Mouse (Mus musculus): ENCODE data around the gene Plxnc1. TPM values are rescaled to one million over a fixed set of nuclear protein-coding genes. Genes with fewer than 3 reads are reported as not detected.

The Plxnc1 gene
- total RNA-seq, 2 experiments from 2014 or later = 46.2 to 49.9 TPM

DNA sequence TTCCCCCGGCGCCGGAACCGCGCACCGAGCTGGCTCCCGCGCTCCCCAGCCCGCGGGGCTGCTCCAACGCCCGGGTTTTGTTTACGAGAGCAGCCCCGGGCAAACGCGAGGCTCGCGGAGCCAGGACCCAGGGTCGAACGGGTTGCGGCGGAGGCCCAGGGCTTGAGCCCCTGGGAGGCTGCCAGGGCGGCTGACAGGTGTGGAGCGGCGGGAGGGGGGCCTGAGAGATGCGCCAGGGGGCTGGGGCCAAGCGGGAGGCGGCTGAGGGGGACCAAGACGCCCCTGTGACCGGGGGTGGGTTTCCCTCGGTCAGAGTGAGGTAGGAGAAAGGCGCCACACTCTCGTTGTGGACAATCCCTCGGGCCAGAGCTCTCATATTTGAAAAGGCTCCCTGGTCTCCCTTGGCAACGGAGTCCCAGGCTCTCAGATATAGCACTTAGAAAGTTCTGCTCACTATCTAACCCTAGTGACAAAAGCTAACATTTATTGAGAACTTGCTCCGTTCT, 624 bp upstream of the Plxnc1 start:
- TF ChIP-seq CTCF (IDR thresholded peaks at IDR 0.05) = no peak
- intact Hi-C loops (cut with DNase I) = loop anchor here (1.0 to 10.0 kb wide), 3 partner anchors 322 to 730 kb away; no protein-coding TSS in a partner anchor
- DNase-seq (ENCODE audit: extremely low spot score in 1 of 2, low spot score in 2 of 2) = no peak
- Histone ChIP-seq H3K4me3 (peak overlapping the region; percentile 70), H3K27ac (peak overlapping the region; percentile 89)

DNA sequence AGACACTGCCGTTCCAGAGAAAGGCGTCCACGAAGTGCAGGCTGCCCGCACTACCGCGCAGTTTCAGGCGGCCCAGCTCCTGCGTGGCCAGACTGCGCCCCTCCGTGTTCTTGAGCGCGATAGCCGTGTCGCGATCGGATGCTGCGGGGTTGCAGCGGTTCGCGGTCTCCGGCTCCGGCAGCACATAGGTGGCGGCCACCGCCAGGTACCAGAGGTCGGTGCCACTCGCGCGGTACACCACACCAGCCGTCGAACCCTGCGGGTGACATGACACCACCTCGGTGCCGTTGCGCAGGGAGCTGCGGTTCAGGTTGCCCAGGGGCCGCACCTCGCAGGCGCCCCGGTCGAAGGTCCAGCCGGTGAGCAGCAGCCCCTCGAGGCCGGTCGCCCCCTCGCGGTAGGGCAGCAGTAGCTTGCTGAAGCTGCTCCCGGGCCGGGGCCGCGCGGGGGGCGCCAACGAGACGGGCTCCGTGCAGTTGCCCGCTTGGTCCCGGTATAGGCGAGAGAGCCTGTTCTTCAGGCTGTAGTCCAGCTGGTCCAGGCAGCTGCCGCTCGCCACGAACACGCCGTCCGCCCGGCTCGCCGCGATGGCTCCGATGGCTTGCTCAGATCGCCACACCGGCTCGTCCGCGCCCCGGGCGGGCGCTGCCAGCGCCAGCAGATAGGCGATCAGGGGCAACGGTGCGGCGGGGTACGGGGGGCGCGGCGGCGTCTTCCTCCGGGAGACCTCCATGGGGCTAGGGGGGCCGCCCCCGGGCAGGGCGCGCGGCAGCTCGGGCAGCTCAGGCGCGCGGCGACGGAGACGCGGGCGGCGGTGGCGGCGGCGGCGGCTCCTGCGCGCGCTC, 567 bp downstream of the Plxnc1 start:
- DNase-seq (ENCODE audit: extremely low spot score in 1 of 2, low spot score in 2 of 2) = peak; percentile 77 to 79
- H3K27ac ChIP-seq = peak overlapping the region; percentile 91
- intact Hi-C loops (cut with DNase I) = loop anchor here (1.0 to 10.0 kb wide), 6 partner anchors 39 to 729 kb away; partner anchors contain the start of gene Cep83
- TF ChIP-seq CTCF (IDR thresholded peaks at IDR 0.05) = peak; percentile 61
- H3K4me3 ChIP-seq = peak overlapping the region; percentile 70

DNA sequence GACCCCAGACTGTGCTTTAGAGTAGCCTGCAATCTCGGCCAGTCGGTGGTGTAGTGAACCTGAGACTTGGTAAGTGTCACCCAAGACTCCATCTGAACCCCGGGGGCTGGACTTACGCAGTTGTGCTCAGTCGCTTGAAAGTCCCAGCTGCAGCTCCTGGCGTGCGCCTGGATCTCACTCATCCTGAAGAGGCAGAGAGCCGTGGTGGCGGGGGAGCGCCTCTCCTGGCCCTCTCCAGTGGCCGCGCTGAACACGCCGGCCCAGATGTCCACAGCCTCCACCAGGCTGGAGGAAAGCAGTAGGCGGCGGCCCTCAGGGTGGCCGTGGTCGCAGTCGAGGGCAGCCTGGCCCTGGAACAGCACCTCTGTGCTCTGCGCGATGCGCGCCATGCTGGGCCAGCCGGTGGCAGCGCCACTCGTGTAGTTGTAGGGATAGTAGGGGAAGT, 1.2 kb downstream of the Plxnc1 start:
- DNase-seq (ENCODE audit: extremely low spot score in 1 of 2, low spot score in 2 of 2) = peak in 1 of 2 experiments; percentile 52
- intact Hi-C loops (cut with DNase I) = loop anchor here (5.0 to 10.0 kb wide), 4 partner anchors 116 to 729 kb away; no protein-coding TSS in a partner anchor
- no peak for TF ChIP-seq CTCF (IDR thresholded peaks at IDR 0.05)
- Histone ChIP-seq H3K4me3 (peak overlapping the region; percentile 70), H3K27ac (peak overlapping the region; percentile 91)

DNA sequence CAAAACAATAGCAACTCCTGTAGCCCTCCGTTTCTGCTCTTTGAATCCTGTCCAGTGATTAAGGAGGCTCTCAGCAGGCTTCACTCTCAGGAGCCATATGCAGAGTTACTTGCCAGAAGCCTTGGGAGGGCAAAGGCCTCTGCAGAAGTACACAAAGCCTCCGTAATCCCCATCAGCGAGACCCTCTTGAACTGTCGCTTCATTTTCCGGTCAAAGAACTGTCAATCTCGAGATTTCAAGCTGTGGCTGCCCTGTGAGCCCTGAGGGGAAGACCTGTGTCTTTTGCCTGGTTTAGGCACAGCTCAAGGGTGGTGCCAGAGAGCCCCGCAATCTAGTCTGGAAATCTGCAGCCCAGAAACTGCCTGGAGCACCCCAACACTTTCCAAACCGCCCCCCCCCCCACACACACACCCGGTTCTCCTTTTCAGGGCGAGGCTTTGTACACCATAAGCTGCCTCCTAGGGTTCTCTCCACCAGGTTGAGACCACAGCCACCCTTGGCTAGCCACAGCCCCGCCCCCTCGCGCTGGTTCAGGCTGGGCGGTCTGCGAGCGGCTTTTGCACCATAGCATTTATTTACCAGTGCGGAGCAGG, 2.1 kb downstream of the Plxnc1 start:
- H3K27ac ChIP-seq = 0 out of 2 replicates have a peak overlapping the region, but pooled peaks have one; percentile 15
- intact Hi-C loops (cut with DNase I) = loop anchor here (5.0 to 10.0 kb wide), 4 partner anchors 115 to 728 kb away; no protein-coding TSS in a partner anchor
- no peak for TF ChIP-seq CTCF (IDR thresholded peaks at IDR 0.05)
- DNase-seq (ENCODE audit: extremely low spot score in 1 of 2, low spot score in 2 of 2) = no peak
- H3K4me3 ChIP-seq = peak overlapping the region; percentile 70

DNA sequence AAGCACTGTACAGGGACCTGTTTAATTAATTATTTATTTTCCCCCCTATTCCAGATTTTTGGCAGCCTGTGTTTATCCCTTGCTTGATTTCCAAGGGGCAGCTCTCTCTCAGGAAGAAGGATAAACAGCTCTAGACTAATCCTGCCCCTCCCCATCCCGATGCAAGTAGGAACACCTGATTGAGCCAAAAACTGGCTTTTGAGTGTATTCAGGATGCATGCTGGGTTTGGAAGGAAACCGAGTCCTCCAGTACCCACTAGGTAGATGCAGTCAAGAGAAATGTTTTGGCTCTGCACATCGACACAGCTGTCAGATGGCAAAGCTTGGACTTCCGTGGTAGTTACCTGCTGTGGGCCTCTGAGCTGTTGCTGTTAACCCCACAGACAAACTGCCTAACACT, 3.1 kb downstream of the Plxnc1 start:
- peak overlapping the region; percentile 70 for H3K4me3 ChIP-seq
- no peak for TF ChIP-seq CTCF (IDR thresholded peaks at IDR 0.05)
- H3K27ac ChIP-seq = no peak overlapping the region
- intact Hi-C loops (cut with DNase I) = loop anchor here (5.0 to 10.0 kb wide), 4 partner anchors 114 to 727 kb away; no protein-coding TSS in a partner anchor
- no peak for DNase-seq (ENCODE audit: extremely low spot score in 1 of 2, low spot score in 2 of 2)

DNA sequence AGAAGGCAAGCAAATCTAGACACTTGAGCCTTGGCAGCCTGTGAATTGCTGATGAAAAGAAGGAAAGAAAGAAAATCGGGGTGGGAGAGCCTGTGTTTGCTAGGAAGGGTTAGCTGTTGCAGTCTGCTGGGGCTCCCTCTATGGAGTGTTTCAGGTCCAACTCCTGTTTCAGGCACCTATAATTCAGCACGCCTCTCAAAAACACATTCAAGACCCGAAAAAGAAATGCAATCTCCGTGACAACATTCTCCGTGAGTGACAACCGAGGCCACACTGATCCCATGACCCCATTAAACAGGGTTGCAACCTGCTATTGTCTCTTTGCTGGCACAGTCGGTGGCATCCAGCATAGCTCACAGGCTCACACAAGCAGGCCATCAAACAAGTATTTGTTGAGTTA, 3.8 kb downstream of the Plxnc1 start:
- Histone ChIP-seq H3K4me3 (no peak overlapping the region; the same call in 1 of the 2 replicates), H3K27ac (no peak overlapping the region)
- peak; percentile 33 for TF ChIP-seq CTCF (IDR thresholded peaks at IDR 0.05)
- intact Hi-C loops (cut with DNase I) = loop anchor here (5.0 to 10.0 kb wide), 4 partner anchors 113 to 726 kb away; no protein-coding TSS in a partner anchor
- DNase-seq (ENCODE audit: extremely low spot score in 1 of 2, low spot score in 2 of 2) = no peak

DNA sequence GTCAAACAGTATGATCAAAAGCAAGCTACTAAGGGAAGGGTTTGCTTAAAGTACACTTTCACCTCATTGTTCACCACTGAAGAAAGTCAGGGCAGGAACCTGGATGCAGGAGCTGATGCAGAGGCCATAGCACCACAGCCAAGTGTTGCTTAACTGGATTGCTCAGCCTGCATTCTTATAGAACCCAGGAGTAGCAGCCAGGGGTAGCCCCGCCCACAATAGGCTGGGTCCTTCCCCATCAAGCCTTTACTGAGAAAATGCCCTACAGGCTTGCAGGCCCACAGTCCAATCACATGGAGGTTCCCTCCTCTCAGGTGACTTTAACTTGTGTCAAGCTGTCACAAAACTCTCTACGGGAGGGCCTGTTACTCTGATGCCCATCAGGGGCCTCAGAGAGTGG, 4.6 kb downstream of the Plxnc1 start:
- no peak overlapping the region for H3K27ac ChIP-seq
- no peak for DNase-seq (ENCODE audit: extremely low spot score in 1 of 2, low spot score in 2 of 2)
- intact Hi-C loops (cut with DNase I) = loop anchor here (5.0 to 10.0 kb wide), 4 partner anchors 113 to 725 kb away; no protein-coding TSS in a partner anchor
- H3K4me3 ChIP-seq = no peak overlapping the region
- no peak for TF ChIP-seq CTCF (IDR thresholded peaks at IDR 0.05)

DNA sequence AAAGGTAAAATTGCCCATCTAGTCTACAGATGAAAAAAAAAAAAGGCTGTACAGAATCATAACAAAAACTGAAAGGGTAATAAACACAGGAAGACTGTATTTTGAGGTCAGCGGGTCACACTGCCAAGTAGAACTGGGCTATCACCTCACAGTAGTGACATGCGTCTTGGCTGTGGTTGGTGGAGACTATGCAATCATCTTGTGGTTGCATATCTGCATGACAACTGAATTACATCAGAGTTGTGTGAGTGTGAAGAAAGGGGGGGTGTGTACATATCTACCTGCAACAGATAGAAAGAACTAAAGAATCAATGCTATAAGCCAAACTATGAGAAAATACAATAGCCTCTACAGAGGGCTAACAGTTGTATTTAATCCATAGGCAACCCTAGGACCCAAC, 5.7 kb downstream of the Plxnc1 start:
- TF ChIP-seq CTCF (IDR thresholded peaks at IDR 0.05) = no peak
- DNase-seq (ENCODE audit: extremely low spot score in 1 of 2, low spot score in 2 of 2) = no peak
- Histone ChIP-seq H3K4me3 (no peak overlapping the region), H3K27ac (no peak overlapping the region)
- intact Hi-C loops (cut with DNase I) = no loop called here

DNA sequence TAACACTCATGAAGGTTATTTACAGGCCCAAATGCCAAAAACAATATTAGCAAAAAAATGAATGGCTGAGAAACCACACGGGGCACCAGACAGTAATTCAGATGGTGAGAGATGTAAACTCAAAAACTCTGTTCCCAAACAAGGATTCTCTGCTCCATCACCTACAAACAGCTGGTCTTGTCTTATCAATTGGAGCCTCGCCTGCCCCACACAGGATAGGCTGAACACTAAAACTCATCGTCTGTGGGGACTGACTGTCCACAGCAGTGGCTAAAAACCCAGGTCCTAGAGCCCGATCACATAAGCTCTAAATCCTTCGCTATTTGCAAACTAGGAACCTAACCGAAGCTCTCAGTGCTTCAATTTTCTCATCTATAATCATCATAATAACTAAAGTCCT, 6.3 kb downstream of the Plxnc1 start:
- intact Hi-C loops (cut with DNase I) = no loop called here
- TF ChIP-seq CTCF (IDR thresholded peaks at IDR 0.05) = no peak
- Histone ChIP-seq H3K4me3 (no peak overlapping the region), H3K27ac (no peak overlapping the region)
- DNase-seq (ENCODE audit: extremely low spot score in 1 of 2, low spot score in 2 of 2) = no peak

DNA sequence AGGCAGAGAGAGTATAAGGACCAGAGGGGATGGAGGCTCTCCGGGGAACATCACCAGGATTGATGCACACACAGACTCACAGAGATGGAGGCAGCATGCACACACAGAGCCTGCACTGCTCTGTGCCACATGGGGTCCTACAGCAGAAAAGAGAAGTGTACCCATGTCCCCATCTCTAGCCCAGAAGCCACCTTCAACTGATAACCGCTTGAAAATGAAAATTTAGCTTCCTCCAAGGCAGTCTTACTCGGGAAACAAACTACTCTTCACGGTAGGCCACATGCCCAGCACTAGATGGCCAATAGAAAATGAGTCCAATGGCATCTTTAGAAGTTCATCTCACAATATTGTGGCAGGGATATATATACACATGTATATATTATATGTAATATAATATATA, 9.4 kb downstream of the Plxnc1 start:
- Histone ChIP-seq H3K4me3 (no peak overlapping the region), H3K27ac (no peak overlapping the region)
- no peak for DNase-seq (ENCODE audit: extremely low spot score in 1 of 2, low spot score in 2 of 2)
- no peak for TF ChIP-seq CTCF (IDR thresholded peaks at IDR 0.05)
- intact Hi-C loops (cut with DNase I) = no loop called here

DNA sequence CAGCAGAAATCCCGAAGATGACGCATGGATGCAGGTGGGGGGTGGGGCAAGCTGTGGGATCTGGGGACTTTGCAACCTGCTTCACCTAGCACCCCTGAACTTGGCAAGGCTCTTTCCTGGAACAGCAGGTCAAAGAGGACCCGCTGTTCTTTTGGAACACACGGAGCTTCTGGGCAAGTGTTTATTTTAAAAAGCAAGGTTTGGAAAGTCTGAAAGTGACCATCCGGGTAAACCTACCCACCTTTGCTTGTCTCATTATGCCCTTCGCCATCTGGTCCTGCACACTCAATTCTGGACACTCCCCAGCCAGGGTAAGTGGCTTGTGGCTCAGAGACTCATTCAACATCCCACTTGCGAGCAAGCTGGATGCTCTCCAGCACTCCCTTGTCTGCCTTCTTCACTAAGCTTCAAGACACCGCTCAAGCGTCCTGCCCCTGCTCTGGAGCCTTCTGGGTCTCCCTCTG, 10.5 kb downstream of the Plxnc1 start:
- intact Hi-C loops (cut with DNase I) = no loop called here
- H3K27ac ChIP-seq = no peak overlapping the region

More for the DNA sequence above, 10.5 kb downstream of the Plxnc1 start:
- TF ChIP-seq CTCF (IDR thresholded peaks at IDR 0.05) = no peak
- no peak for DNase-seq (ENCODE audit: extremely low spot score in 1 of 2, low spot score in 2 of 2)
- H3K4me3 ChIP-seq = no peak overlapping the region
